Mouse (Mus musculus) heart, embryonic 13.5 days (tissue): ENCODE results near the gene Csgalnact2. TPM values are rescaled to one million over a fixed set of nuclear protein-coding genes. Genes with fewer than 3 reads are reported as not detected.

ENCODE experiments used
- ATAC-seq: fragments of 200-750 bp; cut with Nextera tagmentation; 2 replicates; pipeline ENCODE4 v1.8.0; 2017; ENCODE audit warnings: moderate TSS enrichment; ENCODE audit not compliant: insufficient number of reproducible peaks, low FRiP score, low TSS enrichment; ENCODE audit errors: extremely low read depth
- H3K27ac ChIP-seq: fragments of 300-500 bp; sonication (generic); replicated peaks from 2 replicates; pipeline ENCODE4 v1.5.1; 2015; ENCODE audit warnings: moderate library complexity, mild to moderate bottlenecking, inconsistent platforms
- H3K27me3 ChIP-seq: fragments of 300-500 bp; sonication (generic); replicated peaks from 2 replicates; pipeline ENCODE4 v1.6.1; 2015; ENCODE audit warnings: mild to moderate bottlenecking, inconsistent platforms
- H3K36me3 ChIP-seq: fragments of 300-500 bp; sonication (generic); 2 replicates; pipeline ENCODE4 v1.6.1; 2015; ENCODE audit warnings: mild to moderate bottlenecking, inconsistent platforms
- H3K4me1 ChIP-seq: fragments of 300-500 bp; sonication (generic); 2 replicates; pipeline ENCODE4 v1.6.1; 2015; ENCODE audit warnings: inconsistent platforms
- H3K4me2 ChIP-seq: fragments of 300-500 bp; sonication (generic); 2 replicates; pipeline ENCODE4 v1.6.1; 2015; ENCODE audit warnings: inconsistent platforms, mild to moderate bottlenecking, moderate library complexity
- H3K4me3 ChIP-seq: fragments of 300-500 bp; sonication (generic); 2 replicates; pipeline ENCODE4 v1.5.1; 2015; ENCODE audit warnings: moderate library complexity, mild to moderate bottlenecking, inconsistent platforms
- H3K9ac ChIP-seq: fragments of 300-500 bp; sonication (generic); 2 replicates; pipeline ENCODE4 v1.6.1; 2015; ENCODE audit warnings: inconsistent platforms, mild to moderate bottlenecking, moderate library complexity
- H3K9me3 ChIP-seq: fragments of 300-500 bp; sonication (generic); 2 replicates; pipeline ENCODE4 v1.6.1; 2016; ENCODE audit warnings: inconsistent platforms
- WGBS: fragments of 180-500 bp; shearing (Covaris S2); methylation state at CpG from one replicate; pipeline ENCODE4 v1.1.7; 2015; ENCODE audit warnings: mixed read lengths; 5-methylcytosine and 5-hydroxymethylcytosine counted together
- polyA plus RNA-seq: library from polyadenylated mRNA; unstranded; fragments of >200 nt; fragmentation: Nextera tagmentation; extraction: Ambion mirVana; gene quantifications from 2 replicates; pipeline ENCODE4 v1.2.1, GENCODE M21; 2015

The Csgalnact2 gene
- polyA plus RNA-seq, 1 experiment from 2014 or later = 9.7 TPM

DNA sequence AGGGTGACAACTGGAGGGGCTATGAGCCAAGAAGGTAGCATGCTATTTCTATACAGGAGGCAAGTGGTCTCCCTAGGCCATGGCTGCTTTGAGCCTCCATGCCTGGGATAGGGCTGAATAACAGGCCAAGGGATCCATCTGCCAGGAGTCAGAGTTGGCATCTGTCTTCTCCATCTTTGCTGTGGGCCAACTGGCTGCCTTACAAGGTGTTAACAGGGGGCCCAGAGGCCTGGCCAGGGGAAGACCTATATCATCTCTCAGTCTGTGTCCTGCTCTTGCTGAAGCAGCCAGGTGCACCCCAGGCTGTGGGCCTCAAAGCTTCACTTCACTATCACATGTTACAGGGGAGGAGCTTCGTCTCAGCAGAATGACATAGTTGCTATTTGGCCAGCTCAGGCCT, 66.8 kb downstream of the Csgalnact2 start:
- no peak overlapping the region for H3K4me3 ChIP-seq
- no peaks in the 10 kb centered on the region for H3K36me3 ChIP-seq
- H3K27me3 ChIP-seq = peaks cover 22% of the 10 kb centered on the region
- no peak overlapping the region for H3K4me2 ChIP-seq
- no peaks in the 10 kb centered on the region for H3K9me3 ChIP-seq
- no peak for ATAC-seq
- H3K27ac ChIP-seq = no peak overlapping the region
- peaks cover 30% of the 10 kb centered on the region for H3K4me1 ChIP-seq
- 65% methylated on average over 1 of the region's 1 CpGs for WGBS
- no peak overlapping the region for H3K9ac ChIP-seq

DNA sequence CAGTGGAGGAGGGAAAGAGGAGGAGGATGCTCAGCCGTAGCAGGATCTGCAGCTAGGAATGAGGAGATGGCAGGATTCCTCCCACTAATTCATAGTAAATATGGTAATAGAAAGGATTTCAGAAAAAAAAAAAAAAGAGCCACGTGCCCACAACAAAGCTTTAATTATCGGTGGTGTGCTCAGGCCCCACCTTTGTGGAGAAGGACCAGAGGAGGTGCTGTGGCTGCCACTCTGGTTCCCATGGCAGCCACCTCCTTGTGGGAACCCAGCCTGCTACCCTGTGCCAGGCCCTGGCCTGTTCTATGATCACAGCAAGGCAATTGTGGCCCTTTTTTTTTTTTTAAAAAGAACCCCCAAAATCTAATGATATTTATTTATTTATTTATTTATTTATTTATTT, 67.5 kb downstream of the Csgalnact2 start:
- Histone ChIP-seq H3K27me3 (peaks cover 29% of the 10 kb centered on the region), H3K4me3 (no peak overlapping the region), H3K4me1 (peaks cover 32% of the 10 kb centered on the region), H3K36me3 (no peaks in the 10 kb centered on the region), H3K27ac (no peak overlapping the region), H3K4me2 (no peak overlapping the region), H3K9ac (no peak overlapping the region), H3K9me3 (no peaks in the 10 kb centered on the region)
- 66% methylated on average over 3 of the region's 3 CpGs for WGBS
- no peak for ATAC-seq

DNA sequence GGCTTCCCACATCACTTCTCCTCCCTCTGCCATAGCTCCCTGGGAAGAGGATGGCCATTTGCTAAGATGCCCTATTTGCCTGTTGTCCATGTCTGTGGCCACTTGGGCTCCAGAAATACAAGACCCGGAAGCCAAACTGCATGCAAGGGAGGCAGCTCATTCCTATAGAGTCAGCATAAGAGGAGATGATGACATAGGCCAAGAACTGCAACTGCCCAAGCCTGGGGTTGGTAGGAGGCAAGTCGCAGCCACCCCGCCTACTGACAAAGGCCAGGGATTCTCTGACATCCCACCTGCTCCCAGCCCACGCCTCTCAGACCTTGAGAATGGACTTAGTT, 68.0 kb downstream of the Csgalnact2 start:
- H3K4me1 ChIP-seq = peaks cover 32% of the 10 kb centered on the region
- H3K27me3 ChIP-seq = peaks cover 33% of the 10 kb centered on the region
- H3K4me2 ChIP-seq = no peak overlapping the region
- H3K9ac ChIP-seq = no peak overlapping the region
- no peak overlapping the region for H3K4me3 ChIP-seq
- 79% methylated on average over 4 of the region's 4 CpGs for WGBS
- no peak for ATAC-seq
- H3K27ac ChIP-seq = no peak overlapping the region
- H3K36me3 ChIP-seq = no peaks in the 10 kb centered on the region
- no peaks in the 10 kb centered on the region for H3K9me3 ChIP-seq

DNA sequence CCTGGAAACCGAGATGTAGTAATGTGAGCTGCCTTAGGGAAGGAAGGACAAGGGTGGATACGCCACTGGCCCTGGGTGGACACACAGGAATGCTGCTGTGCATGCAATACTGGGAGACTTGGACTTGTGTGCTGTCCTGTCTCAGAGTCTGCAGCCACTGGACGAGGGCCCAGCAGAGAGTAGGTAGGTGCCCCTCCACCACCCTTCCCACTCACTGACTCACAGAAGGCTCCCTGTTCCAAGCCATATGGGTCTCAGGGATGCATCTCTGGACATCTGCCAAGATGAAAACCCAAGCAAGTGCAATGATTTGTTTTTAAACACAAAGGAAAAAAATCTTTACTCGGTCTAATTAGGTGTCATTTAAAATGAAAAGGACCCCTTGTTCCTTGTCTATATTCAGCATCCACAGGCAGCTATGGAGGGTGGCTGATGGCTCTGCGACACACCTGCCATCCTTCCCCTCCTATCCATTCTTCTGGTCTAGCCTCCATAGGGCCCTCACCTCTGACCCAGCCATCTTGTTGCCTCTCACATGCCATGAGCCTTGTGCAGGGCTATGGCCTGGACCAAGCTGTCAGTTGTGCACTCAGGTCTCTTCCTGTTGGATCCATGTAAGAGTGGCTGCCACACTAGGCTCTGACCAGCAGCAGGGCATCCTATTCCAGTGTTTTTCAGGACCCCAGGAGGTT, 68.5 kb downstream of the Csgalnact2 start:
- Histone ChIP-seq H3K27ac (no peak overlapping the region), H3K9ac (no peak overlapping the region), H3K4me1 (peaks cover 34% of the 10 kb centered on the region), H3K4me2 (no peak overlapping the region), H3K27me3 (peaks cover 34% of the 10 kb centered on the region), H3K36me3 (no peaks in the 10 kb centered on the region), H3K9me3 (no peaks in the 10 kb centered on the region), H3K4me3 (no peak overlapping the region)
- no peak for ATAC-seq
- 70% methylated on average over 5 of the region's 5 CpGs for WGBS

DNA sequence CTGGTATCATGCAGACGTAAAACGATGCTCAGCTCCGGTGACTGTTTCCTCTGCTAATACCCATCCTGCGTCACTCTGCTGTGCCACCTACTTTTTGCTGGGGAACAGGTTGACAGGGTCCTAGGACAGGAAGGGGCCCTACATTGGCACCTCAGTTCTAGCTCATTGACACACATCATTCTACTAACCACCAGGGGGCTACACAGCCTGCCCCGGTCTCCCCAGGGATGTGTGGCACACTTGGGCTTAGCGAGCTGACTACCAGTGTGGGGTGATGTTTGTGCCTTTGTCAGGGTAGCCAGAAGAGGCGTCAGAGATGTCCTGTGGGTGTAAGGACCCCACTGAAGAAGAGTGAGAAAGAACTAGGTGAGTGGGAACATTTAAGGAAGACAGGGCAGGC, 71.2 kb downstream of the Csgalnact2 start:
- ATAC-seq = no peak
- no peaks in the 10 kb centered on the region for H3K9me3 ChIP-seq
- H3K36me3 ChIP-seq = no peaks in the 10 kb centered on the region
- no peak overlapping the region for H3K27ac ChIP-seq
- no peak overlapping the region for H3K9ac ChIP-seq
- H3K4me3 ChIP-seq = no peak overlapping the region
- no peak overlapping the region for H3K4me2 ChIP-seq
- H3K27me3 ChIP-seq = peaks cover 56% of the 10 kb centered on the region
- peaks cover 22% of the 10 kb centered on the region for H3K4me1 ChIP-seq
- WGBS = 64% methylated on average over 7 of the region's 7 CpGs

DNA sequence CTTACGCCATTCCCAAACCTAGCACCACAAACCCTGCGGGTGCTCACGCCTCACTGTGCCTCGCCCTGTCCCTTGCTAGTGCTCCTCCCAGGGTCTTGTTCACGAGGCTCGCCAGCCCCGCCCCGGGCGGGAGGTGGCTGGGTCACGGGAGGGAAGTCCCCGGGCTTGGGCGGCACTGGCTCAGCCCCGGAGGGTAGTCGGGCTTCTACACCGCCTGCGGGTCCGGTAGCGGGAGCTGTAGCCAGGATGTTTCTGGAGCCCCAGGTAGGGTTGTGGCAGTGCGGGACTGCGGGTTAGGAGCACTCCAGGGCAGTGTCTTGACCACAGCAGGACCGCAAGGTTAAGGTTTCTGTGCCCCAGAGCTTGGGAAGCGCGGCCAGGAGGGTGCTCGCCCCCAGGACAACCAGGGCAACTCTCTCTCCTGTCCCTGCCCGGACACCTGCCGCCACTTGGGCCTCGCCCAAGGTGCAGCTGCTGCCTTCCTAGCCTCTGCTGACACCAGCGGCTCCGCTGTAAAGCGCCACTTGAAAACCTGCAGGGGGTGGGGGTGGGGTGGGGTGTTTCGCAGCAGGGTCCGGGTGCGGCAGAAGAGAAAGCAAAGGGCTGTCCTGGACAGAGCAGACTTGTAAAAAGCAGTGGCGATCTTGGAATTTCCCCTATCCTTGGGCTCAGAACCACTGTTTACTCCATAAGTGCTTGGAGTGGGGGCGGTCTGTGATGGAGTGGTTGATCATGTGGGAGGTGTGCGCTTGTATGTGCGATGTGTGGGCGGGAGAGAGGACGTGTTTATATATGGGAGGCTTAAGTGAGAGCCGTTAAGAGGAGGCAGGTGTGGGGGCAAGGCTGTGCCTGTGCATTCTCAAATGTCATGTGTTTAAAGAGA, 72.5 kb downstream of the Csgalnact2 start:
- peak overlapping the region; percentile 61 for H3K4me3 ChIP-seq
- H3K4me2 ChIP-seq = peak overlapping the region; percentile 98
- H3K27me3 ChIP-seq = peaks cover 56% of the 10 kb centered on the region
- peak; percentile 52; the same call in 1 of the 2 replicates for ATAC-seq
- H3K36me3 ChIP-seq = no peaks in the 10 kb centered on the region
- H3K4me1 ChIP-seq = peaks cover 22% of the 10 kb centered on the region
- under 1% methylated on average over 40 of the region's 40 CpGs for WGBS
- H3K9ac ChIP-seq = peak overlapping the region; percentile 77
- no peaks in the 10 kb centered on the region for H3K9me3 ChIP-seq
- no peak overlapping the region for H3K27ac ChIP-seq

DNA sequence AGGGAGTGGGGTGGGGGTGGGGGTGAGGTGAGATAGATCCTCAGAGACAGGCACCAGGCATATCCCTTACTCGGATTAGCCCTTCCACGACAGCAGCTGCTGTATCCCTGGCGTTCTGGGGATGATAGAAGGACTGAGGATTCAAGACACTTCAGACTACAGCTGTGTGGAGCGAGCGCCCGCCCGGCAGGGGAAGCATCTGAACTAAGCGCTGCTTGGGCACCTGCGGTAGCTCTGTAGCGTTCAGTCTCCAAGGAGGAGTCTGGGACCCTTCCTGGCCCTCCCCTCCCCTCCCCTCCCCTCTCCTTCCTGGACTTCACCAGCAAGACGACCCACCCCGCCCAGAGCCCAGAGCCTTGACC, 73.1 kb downstream of the Csgalnact2 start:
- WGBS = 5% methylated on average over 12 of the region's 12 CpGs
- H3K4me1 ChIP-seq = peaks cover 22% of the 10 kb centered on the region
- H3K27me3 ChIP-seq = peaks cover 56% of the 10 kb centered on the region
- no peaks in the 10 kb centered on the region for H3K9me3 ChIP-seq
- 0 out of 2 replicates have a peak, but pooled peaks have one; percentile 15 for ATAC-seq
- peak overlapping the region; percentile 61 for H3K4me3 ChIP-seq
- H3K4me2 ChIP-seq = peak overlapping the region; percentile 98
- no peaks in the 10 kb centered on the region for H3K36me3 ChIP-seq
- no peak overlapping the region for H3K27ac ChIP-seq
- H3K9ac ChIP-seq = peak overlapping the region; percentile 77

DNA sequence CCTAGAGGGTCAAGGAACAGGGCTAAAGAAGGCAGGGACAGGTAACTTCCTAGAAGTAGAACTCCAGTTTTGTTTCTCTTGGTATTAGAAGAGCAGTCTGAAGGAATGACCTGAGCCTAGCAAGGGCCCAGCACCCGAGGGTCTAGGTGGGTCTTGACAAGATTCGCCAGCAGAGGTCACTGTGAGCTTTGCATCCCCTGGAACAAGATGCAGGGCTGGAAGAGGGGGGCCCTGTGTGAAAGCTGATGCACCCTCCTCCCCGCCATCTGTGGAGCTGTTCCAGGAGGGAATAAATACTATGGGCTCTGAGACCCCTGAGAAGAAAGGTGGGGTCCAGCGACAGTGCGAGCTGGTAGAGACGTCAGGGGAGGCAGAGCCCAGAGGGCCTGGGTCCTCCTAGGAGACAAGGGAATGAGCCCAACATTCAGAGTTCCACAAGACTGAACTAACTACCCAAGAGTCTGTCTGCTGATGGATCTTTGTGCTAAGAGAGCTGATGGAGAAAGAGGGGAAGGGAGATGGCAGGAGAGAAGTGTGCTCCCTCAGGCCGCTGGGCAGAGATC, 73.9 kb downstream of the Csgalnact2 start:
- peaks cover 22% of the 10 kb centered on the region for H3K4me1 ChIP-seq
- no peak for ATAC-seq
- H3K9me3 ChIP-seq = no peaks in the 10 kb centered on the region
- H3K9ac ChIP-seq = 0 out of 2 replicates have a peak overlapping the region, but pooled peaks have one; percentile 77
- peaks cover 56% of the 10 kb centered on the region for H3K27me3 ChIP-seq
- peak overlapping the region; percentile 61; the same call in 1 of the 2 replicates for H3K4me3 ChIP-seq
- H3K36me3 ChIP-seq = no peaks in the 10 kb centered on the region
- peak overlapping the region; percentile 98 for H3K4me2 ChIP-seq
- H3K27ac ChIP-seq = no peak overlapping the region
- 16% methylated on average over 7 of the region's 7 CpGs for WGBS

DNA sequence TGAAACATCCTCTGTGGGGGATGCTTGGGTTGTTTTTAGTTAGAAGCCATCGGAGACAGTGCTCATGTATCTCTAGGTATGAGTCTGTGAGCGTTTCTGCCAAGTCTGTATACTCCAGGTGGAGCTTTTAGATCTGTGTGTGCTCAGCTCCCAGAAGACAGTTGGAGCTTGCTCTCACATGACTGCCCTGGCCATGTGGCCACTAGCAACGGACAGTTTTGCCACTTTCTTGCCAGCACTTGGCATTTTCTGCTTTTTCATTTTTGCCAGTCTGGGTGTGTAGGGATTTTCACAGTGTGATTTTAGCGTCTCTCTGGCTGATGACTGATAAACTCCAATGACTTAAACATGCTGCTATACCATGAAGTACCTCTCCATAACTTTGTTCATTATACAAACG, 75.7 kb downstream of the Csgalnact2 start:
- Histone ChIP-seq H3K27ac (no peak overlapping the region), H3K9me3 (no peaks in the 10 kb centered on the region), H3K27me3 (peaks cover 49% of the 10 kb centered on the region), H3K4me1 (peaks cover 22% of the 10 kb centered on the region), H3K4me2 (no peak overlapping the region), H3K4me3 (no peak overlapping the region), H3K9ac (no peak overlapping the region), H3K36me3 (no peaks in the 10 kb centered on the region)
- no peak for ATAC-seq
- 65% methylated on average over 5 of the region's 5 CpGs for WGBS

DNA sequence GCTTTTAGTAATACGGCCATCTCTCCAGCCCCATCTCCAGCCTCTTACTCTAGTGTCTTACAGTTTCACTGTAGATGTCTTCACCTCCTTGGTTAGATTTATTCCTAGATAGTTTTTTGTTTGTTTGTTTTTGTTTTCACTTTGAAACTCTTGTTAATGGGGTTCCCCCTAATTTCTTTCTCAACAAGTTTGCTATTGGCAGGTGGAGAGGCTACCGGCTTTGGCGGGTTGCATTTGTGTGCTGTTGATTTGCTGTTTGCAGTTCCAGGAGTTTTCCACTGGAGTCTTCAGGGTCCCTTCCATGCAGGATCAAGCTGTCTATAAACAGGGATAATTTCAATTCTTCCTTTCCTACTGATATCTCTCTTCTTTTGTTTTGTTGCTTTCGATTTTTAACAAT, 77.7 kb downstream of the Csgalnact2 start:
- Histone ChIP-seq H3K27ac (no peak overlapping the region), H3K9me3 (no peaks in the 10 kb centered on the region), H3K36me3 (no peaks in the 10 kb centered on the region), H3K9ac (no peak overlapping the region), H3K4me2 (no peak overlapping the region), H3K4me1 (peaks cover 13% of the 10 kb centered on the region), H3K4me3 (no peak overlapping the region), H3K27me3 (peaks cover 30% of the 10 kb centered on the region)
- ATAC-seq = no peak
- 75% methylated on average over 4 of the region's 4 CpGs for WGBS
